Comparison of ENCODE assay signal across 8 mouse cellular contexts in the genomic region with DNA sequence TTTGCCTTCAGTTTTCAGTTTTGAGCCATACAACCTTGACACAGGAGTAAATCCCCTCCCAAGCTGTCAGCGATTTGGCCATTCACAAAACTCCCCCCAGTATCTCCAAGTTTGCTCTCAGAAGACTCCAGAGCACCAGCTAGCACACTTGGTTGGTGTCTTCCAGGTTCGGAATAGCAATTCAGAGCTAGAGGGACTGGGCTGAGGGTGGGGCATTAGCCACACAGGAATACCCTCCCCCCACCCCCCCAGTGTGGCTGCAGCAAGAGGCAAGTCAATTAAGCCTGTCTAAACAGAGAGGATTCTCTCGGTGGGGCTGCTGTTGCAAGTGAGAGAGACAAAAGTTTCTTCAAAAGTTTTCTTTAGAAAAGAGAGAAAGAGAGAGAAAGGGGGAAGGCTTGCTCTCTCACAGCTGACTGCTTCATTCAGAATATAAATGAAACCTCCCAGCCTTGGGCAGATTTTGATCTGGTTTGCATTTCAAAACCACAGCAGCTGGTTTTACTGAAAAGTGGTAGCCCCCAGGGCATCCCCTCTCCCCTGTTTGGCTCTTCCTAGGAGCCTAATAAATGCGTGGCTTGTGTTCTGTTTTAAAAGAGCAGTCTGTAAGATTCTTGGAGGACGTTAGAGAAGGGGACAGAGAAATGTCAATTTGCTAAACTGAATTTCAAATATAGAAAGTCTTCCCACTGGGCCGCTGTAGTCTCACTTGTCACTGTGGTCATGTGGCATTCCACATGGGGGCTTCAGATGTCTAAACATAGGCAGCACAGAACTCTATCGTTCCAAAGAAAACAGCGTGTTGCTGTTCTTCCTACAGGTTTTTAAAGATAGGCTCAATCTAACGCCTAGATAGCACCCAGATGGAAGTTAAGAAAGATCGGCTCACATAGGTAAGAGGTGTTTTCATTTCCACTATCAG.
A peak's percentile ranks its signal among the peaks of the same experiment; 100 is the strongest.
DNase-seq lines count a peak whose midpoint lies in the region; ATAC-seq and TF ChIP-seq lines count a peak whose summit lies in the region.

No protein-coding gene starts in this region.

- ATAC-seq in frontal cortex, adult (ENCODE audit: low TSS enrichment) = peak; percentile 38; the same call in 1 of the 2 replicates
- ATAC-seq in forebrain, postnatal 0 days = peak; percentile 75
- ATAC-seq in erythroid progenitor cell, adult 5-6 weeks (replicated peaks; ENCODE audit: low FRiP score, poor library complexity, severe bottlenecking) = no peak
- ATAC-seq in CD4-positive, CD25-positive, alpha-beta regulatory T cell, adult 4 months = no peak

- no peaks in the 10 kb centered on the region for H3K9me3 ChIP-seq in forebrain, postnatal 0 days (ENCODE audit: low read length)
- H3K9me3 ChIP-seq in midbrain, embryonic 10.5 days (replicated peaks) = peaks cover 8% of the 10 kb centered on the region; the same call in 1 of the 2 replicates

- no peak overlapping the region for H3K4me3 ChIP-seq in forebrain, postnatal 0 days (ENCODE audit: low read depth, low read length)
- peak overlapping the region; percentile 18; the same call in 1 of the 2 replicates for H3K4me3 ChIP-seq in midbrain, embryonic 10.5 days

- H3K36me3 ChIP-seq in forebrain, postnatal 0 days (ENCODE audit: insufficient read depth) = no peaks in the 10 kb centered on the region
- no peaks in the 10 kb centered on the region for H3K36me3 ChIP-seq in midbrain, embryonic 10.5 days

- H3K4me1 ChIP-seq in forebrain, postnatal 0 days (ENCODE audit: insufficient read depth) = peaks cover 10% of the 10 kb centered on the region; the same call in 1 of the 2 replicates
- peaks cover 36% of the 10 kb centered on the region for H3K4me1 ChIP-seq in midbrain, embryonic 10.5 days

- WGBS in forebrain, postnatal 0 days = 6% methylated on average over 10 of the region's 10 CpGs
- 6% methylated on average over 10 of the region's 10 CpGs for WGBS in midbrain, embryonic 10.5 days

- no peaks in the 10 kb centered on the region for H3K27me3 ChIP-seq in forebrain, postnatal 0 days (ENCODE audit: insufficient read depth, low read length)
- peaks cover 7% of the 10 kb centered on the region; the same call in 1 of the 2 replicates for H3K27me3 ChIP-seq in midbrain, embryonic 10.5 days (ENCODE audit: low read depth, poor library complexity, severe bottlenecking)

- H3K4me2 ChIP-seq in forebrain, postnatal 0 days (ENCODE audit: low read depth) = no peak overlapping the region

- no peak overlapping the region for H3K9ac ChIP-seq in forebrain, postnatal 0 days

- TF ChIP-seq CTCF in forebrain, postnatal 0 days (IDR thresholded peaks at IDR 0.05; ENCODE audit: low read depth) = no peak

- no peak for DNase-seq in frontal cortex, postnatal 10 days (ENCODE audit: low spot score in 2 of 2)
- DNase-seq in NIH3T3 (ENCODE audit: low read depth) = peak; percentile 34
- no peak for DNase-seq in forebrain, postnatal 0 days
- peak; percentile 50 for DNase-seq in midbrain, embryonic 10.5 days (ENCODE audit: low spot score)
- no peak for DNase-seq in ovary, postnatal 14 days (ENCODE audit: low spot score)

- H3K27ac ChIP-seq in forebrain, postnatal 0 days (ENCODE audit: low read depth, low read length) = 0 out of 2 replicates have a peak overlapping the region, but pooled peaks have one; percentile 9
- H3K27ac ChIP-seq in midbrain, embryonic 10.5 days (replicated peaks) = peak overlapping the region; percentile 71

Comparison
In these comparisons a context has a peak if more than half of its experiments do, and no peak if none do; other contexts are left out.
1. ATAC-seq: peak in frontal cortex, adult (single experiment) and forebrain, postnatal 0 days (single experiment); none in erythroid progenitor cell, adult 5-6 weeks (single experiment) and CD4-positive, CD25-positive, alpha-beta regulatory T cell, adult 4 months (single experiment).
2. DNase-seq: peak in NIH3T3 (single experiment) and midbrain, embryonic 10.5 days (single experiment); none in frontal cortex, postnatal 10 days (0 of 2), forebrain, postnatal 0 days (single experiment) and ovary, postnatal 14 days (single experiment).